Mouse (Mus musculus): ENCODE measurements around the gene C1qb. TPM values are rescaled to one million over a fixed set of nuclear protein-coding genes. Genes with fewer than 3 reads are reported as not detected.

The C1qb gene
- polyA plus RNA-seq, 1 experiment from 2014 or later, result 48.6 TPM

DNA sequence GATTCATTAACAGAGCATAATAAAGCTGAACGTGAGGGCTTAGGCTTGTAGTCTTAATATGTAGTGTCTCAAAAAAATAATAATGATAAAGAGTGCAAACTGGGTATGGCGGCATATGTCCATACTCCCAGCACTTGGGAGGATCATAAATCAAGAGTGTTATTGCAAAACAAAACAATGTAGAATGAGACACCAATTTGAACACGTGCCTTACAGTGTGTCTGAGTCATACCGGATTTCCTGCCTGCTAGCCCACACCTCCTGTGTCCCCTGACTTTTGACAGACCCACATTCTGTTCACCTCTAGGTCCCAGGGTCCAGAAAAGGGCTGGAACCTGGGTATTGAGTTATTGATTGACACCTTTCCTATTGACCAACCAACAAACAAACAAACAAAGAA, 44.0 kb downstream of the C1qb start:
- Histone ChIP-seq H3K36me3 (replicated peaks; ENCODE audit: control insufficient read depth, insufficient read depth) (no peaks in the 10 kb centered on the region), H3K27me3 (ENCODE audit: control insufficient read depth, insufficient read depth, low read length) (no peaks in the 10 kb centered on the region), H3K4me1 (replicated peaks; ENCODE audit: control insufficient read depth, insufficient read depth, low read length) (peaks cover 12% of the 10 kb centered on the region), H3K4me2 (replicated peaks) (no peak overlapping the region), H3K4me3 (replicated peaks; ENCODE audit: low read length) (no peak overlapping the region), H3K9ac (no peak overlapping the region), H3K9me3 (ENCODE audit: control insufficient read depth, low read length) (no peaks in the 10 kb centered on the region), H3K27ac (no peak overlapping the region)
- no peak for DNase-seq (ENCODE audit: low spot score)
- WGBS, result 88% methylated on average over 4 of the region's 4 CpGs
- ATAC-seq (ENCODE audit: low FRiP score), result no peak

DNA sequence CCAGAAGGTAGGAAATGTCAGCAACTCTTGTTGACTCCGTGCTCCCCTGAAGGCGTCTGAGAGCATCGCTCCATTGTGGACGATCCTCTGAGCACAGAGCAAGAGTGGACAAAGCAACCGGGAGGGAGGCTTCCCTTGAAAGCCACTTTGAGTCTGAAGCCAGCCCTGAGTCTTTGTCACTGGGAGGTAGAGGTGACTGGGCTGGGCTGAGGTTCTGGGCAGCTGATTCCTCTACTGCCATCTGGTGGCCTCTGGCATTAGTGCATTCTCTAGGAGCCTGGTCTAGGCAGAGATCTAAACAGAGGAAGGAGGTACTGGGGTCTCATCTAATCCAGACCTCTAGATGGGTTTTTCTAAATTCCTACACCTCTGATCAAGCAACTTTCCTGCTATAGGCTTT, 44.9 kb downstream of the C1qb start:
- H3K27me3 ChIP-seq (ENCODE audit: control insufficient read depth, insufficient read depth, low read length), result no peaks in the 10 kb centered on the region
- no peak overlapping the region for H3K9ac ChIP-seq
- no peaks in the 10 kb centered on the region for H3K36me3 ChIP-seq (replicated peaks; ENCODE audit: control insufficient read depth, insufficient read depth)
- ATAC-seq (ENCODE audit: low FRiP score) (peak; percentile 62; the same call in 1 of the 2 replicates), DNase-seq (ENCODE audit: low spot score) (peak; percentile 95)
- H3K9me3 ChIP-seq (ENCODE audit: control insufficient read depth, low read length), result no peaks in the 10 kb centered on the region
- WGBS, result 3% methylated on average over 5 of the region's 5 CpGs
- no peak overlapping the region for H3K4me2 ChIP-seq (replicated peaks)
- H3K27ac ChIP-seq, result no peak overlapping the region
- H3K4me1 ChIP-seq (replicated peaks; ENCODE audit: control insufficient read depth, insufficient read depth, low read length), result peaks cover 20% of the 10 kb centered on the region
- H3K4me3 ChIP-seq (replicated peaks; ENCODE audit: low read length), result no peak overlapping the region

DNA sequence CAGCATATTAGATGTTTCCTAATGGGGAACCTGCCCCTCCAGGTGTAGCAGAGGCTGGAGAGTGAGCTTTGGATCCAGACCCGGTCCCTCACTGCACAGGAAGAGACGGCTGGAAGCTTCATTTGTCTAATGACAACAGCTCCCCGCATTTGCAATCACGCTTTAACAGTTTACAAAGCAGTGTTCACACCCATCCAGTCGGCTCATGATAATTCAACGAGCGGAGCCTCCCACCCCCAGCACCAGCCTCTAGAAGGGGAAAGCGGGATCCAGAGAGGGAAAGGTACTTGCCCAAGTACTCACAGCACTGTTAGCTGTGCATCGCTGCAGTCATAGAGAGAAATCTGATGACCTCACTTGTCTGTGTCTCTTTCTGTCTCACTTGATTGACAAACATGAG, 47.5 kb downstream of the C1qb start:
- WGBS, result 33% methylated on average over 9 of the region's 9 CpGs
- Histone ChIP-seq H3K36me3 (replicated peaks; ENCODE audit: control insufficient read depth, insufficient read depth) (no peaks in the 10 kb centered on the region), H3K27ac (no peak overlapping the region), H3K9me3 (ENCODE audit: control insufficient read depth, low read length) (no peaks in the 10 kb centered on the region), H3K4me3 (replicated peaks; ENCODE audit: low read length) (no peak overlapping the region), H3K4me1 (replicated peaks; ENCODE audit: control insufficient read depth, insufficient read depth, low read length) (peaks cover 34% of the 10 kb centered on the region), H3K4me2 (replicated peaks) (no peak overlapping the region), H3K9ac (no peak overlapping the region), H3K27me3 (ENCODE audit: control insufficient read depth, insufficient read depth, low read length) (no peaks in the 10 kb centered on the region)
- no peak for DNase-seq (ENCODE audit: low spot score)
- ATAC-seq (ENCODE audit: low FRiP score), result no peak

DNA sequence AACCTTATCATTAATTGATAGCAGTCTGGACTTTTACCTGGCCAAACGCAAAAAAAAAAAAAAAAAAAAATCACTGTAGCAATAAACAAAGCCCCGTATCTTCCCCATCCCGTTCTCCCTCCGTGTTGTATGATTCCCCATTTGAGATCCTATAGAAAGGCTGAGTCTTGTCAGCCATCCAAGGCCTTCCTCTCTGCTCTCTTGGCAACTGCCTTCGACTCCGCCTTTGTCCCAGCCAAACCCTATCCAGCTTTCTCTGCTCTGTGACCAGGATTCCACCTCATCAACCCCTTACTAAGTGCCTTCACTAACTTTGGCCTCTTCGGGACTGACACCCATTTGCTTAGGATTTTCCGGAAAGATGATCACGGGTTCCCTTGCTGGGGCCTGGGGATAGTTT, 48.0 kb downstream of the C1qb start:
- DNase-seq (ENCODE audit: low spot score), result no peak
- Histone ChIP-seq H3K4me1 (replicated peaks; ENCODE audit: control insufficient read depth, insufficient read depth, low read length) (peaks cover 38% of the 10 kb centered on the region), H3K27me3 (ENCODE audit: control insufficient read depth, insufficient read depth, low read length) (no peaks in the 10 kb centered on the region), H3K4me3 (replicated peaks; ENCODE audit: low read length) (no peak overlapping the region), H3K36me3 (replicated peaks; ENCODE audit: control insufficient read depth, insufficient read depth) (no peaks in the 10 kb centered on the region), H3K27ac (peak overlapping the region; percentile 100; the same call in 1 of the 2 replicates), H3K9me3 (ENCODE audit: control insufficient read depth, low read length) (no peaks in the 10 kb centered on the region), H3K4me2 (replicated peaks) (no peak overlapping the region), H3K9ac (0 out of 2 replicates have a peak overlapping the region, but pooled peaks have one; percentile 87)
- WGBS, result 58% methylated on average over 9 of the region's 9 CpGs
- no peak for ATAC-seq (ENCODE audit: low FRiP score)

DNA sequence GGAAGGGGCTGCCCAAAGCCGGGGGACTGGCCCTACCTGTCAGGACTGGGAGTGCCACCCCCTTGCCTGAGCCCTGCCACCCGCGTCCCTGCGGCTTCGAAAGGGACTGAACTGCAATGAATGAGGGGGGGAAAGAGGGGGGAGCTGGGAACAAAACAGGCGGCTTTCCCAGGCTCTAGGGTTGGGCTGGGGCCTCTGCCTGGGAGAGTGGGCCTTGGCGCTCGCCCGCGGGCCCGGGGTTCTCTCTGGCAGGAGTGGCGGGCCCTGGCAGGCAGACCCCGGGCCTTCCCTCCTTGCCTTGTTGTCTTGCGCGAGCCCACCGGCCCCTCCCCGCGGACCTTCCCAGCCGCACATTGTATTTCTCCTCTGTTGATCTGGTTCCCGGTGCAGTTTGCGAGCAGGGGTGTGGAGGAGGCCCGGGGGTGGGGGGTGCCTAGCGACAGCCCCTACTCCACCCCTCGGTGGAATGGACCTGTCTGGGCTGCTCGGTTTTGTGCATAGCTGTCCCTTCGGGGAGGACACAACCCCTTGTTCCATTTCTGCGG, 49.5 kb downstream of the C1qb start:
- Histone ChIP-seq H3K9me3 (ENCODE audit: control insufficient read depth, low read length) (no peaks in the 10 kb centered on the region), H3K4me1 (replicated peaks; ENCODE audit: control insufficient read depth, insufficient read depth, low read length) (peaks cover 51% of the 10 kb centered on the region), H3K27me3 (ENCODE audit: control insufficient read depth, insufficient read depth, low read length) (no peaks in the 10 kb centered on the region), H3K4me3 (replicated peaks; ENCODE audit: low read length) (peak overlapping the region; percentile 82), H3K36me3 (replicated peaks; ENCODE audit: control insufficient read depth, insufficient read depth) (no peaks in the 10 kb centered on the region), H3K9ac (peak overlapping the region; percentile 87), H3K27ac (peak overlapping the region; percentile 100), H3K4me2 (replicated peaks) (peak overlapping the region; percentile 93)
- ATAC-seq (ENCODE audit: low FRiP score) (peak; percentile 77), DNase-seq (ENCODE audit: low spot score) (peak; percentile 62)
- WGBS, result under 1% methylated on average over 27 of the region's 27 CpGs

DNA sequence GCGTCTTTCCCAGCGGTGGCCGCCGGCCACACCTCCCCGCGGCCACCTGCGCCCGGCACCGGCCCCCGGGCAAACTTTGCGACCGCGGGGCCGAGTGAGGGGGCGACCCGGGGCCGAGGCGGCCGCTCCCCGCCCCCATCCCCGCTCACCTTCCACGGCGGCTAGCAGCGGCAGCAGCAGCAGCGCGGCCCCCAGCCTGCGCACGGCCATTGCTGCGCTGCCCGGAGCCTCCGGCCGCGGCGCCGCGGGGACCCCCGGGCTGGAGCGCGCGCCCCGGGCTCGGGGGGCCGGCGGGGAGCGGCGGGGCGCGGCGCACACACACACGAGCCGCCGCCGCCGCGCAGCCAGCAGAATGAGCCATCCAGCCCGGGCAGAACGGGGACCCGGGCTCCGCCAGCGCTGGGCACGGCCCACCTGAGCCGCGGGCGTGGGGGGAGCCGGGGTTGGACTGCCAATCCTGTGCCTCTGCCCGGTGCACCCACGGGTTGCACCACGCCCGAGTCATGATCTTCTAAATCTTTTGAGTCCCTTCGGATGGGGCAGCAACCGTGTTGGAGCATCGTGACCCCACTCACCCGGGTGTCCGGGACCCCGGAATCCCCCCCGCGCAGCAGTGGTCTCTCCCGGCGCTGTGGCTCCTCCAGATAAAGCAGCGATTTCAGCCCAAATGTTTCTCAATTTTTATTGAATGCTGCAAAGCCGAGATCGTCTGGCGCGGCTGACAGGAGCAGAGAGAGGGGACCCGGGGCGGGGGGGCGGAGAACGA, 50.2 kb downstream of the C1qb start, which contains the start of gene Ephb2:
Ephb2 (minus strand) TSS at position 368 of the 766 bp plus-strand sequence.
- Histone ChIP-seq H3K27me3 (ENCODE audit: control insufficient read depth, insufficient read depth, low read length) (no peaks in the 10 kb centered on the region), H3K36me3 (replicated peaks; ENCODE audit: control insufficient read depth, insufficient read depth) (no peaks in the 10 kb centered on the region), H3K9ac (peak within 1 kb of the TSS; percentile 87), H3K4me2 (replicated peaks) (peak within 1 kb of the TSS; percentile 93), H3K9me3 (ENCODE audit: control insufficient read depth, low read length) (no peaks in the 10 kb centered on the region), H3K4me3 (replicated peaks; ENCODE audit: low read length) (peak within 1 kb of the TSS; percentile 82), H3K4me1 (replicated peaks; ENCODE audit: control insufficient read depth, insufficient read depth, low read length) (peaks cover 53% of the 10 kb centered on the region), H3K27ac (peak within 1 kb of the TSS; percentile 100)
- peak; percentile 85 for ATAC-seq (ENCODE audit: low FRiP score)
- WGBS, result under 1% methylated on average over 75 of the region's 88 CpGs
- peak; percentile 80 for DNase-seq (ENCODE audit: low spot score)

DNA sequence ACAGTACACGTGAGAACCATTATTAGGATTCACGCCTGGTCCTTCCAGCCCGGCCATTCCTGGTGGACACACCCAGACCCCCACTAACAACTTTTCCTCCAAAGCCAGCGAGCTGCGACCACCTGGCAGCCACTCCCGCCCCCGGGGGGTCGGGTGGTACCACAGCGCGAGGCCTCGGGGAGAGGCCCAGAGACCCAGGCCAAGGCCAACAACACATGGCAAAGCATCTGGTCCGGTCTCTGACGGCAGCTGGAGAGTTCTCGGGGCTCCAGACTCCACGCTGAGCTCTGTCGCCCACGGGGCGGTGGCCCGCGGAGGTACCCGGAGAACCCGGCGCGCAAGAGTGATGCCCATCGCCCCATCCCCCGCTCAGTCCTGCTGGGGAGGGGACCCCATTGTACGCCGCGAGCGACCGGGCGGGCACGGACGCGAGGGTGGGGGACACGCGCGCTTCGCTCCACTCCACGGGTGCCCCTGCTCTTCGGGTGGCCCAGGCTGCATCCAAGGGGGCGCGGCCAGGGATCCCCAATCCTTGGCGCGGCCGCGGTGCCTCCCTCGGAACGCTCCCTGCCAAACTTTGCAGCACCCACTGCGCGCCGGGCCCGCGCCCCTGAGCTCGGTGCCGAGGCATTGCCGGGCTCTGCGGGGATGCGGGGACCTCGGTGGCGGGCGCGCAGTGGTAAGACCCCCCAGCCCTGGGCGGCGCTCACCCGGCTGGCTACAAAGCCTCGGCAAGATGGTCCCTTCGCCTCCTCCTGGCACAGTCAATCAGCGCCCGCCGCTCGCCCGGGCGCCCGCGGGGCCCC, 51.0 kb downstream of the C1qb start:
- ATAC-seq (ENCODE audit: low FRiP score) (peak; percentile 7; the same call in 1 of the 2 replicates), DNase-seq (ENCODE audit: low spot score) (no peak)
- Histone ChIP-seq H3K9me3 (ENCODE audit: control insufficient read depth, low read length) (no peaks in the 10 kb centered on the region), H3K4me1 (replicated peaks; ENCODE audit: control insufficient read depth, insufficient read depth, low read length) (peaks cover 61% of the 10 kb centered on the region), H3K4me3 (replicated peaks; ENCODE audit: low read length) (peak overlapping the region; percentile 82), H3K27ac (peak overlapping the region; percentile 100), H3K9ac (peak overlapping the region; percentile 87), H3K4me2 (replicated peaks) (peak overlapping the region; percentile 93), H3K36me3 (replicated peaks; ENCODE audit: control insufficient read depth, insufficient read depth) (no peaks in the 10 kb centered on the region), H3K27me3 (ENCODE audit: control insufficient read depth, insufficient read depth, low read length) (no peaks in the 10 kb centered on the region)
- WGBS, result under 1% methylated on average over 62 of the region's 76 CpGs

DNA sequence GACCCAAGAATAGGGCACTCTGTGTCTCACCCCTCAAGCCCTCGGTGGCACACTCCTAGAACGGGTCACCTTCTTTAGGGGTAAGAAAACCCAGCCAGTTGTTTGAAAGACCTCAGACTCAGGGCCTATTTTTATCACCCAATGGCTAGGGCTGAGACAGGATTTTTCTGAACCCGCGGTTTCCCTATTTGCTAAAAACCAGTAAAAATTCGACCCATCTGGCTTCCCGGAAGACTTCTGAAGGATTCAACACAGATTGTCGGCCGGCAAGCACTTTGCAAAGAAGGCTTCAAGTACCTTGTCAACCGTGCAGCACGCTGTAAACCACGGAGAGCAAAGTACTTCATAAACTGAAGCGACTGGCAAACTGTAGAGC, 51.6 kb downstream of the C1qb start:
- no peaks in the 10 kb centered on the region for H3K36me3 ChIP-seq (replicated peaks; ENCODE audit: control insufficient read depth, insufficient read depth)
- DNase-seq (ENCODE audit: low spot score) (no peak), ATAC-seq (ENCODE audit: low FRiP score) (no peak)
- no peaks in the 10 kb centered on the region for H3K27me3 ChIP-seq (ENCODE audit: control insufficient read depth, insufficient read depth, low read length)
- peak overlapping the region; percentile 93 for H3K4me2 ChIP-seq (replicated peaks)
- no peak overlapping the region for H3K27ac ChIP-seq
- H3K9me3 ChIP-seq (ENCODE audit: control insufficient read depth, low read length), result no peaks in the 10 kb centered on the region
- H3K9ac ChIP-seq, result peak overlapping the region; percentile 87
- H3K4me1 ChIP-seq (replicated peaks; ENCODE audit: control insufficient read depth, insufficient read depth, low read length), result peaks cover 67% of the 10 kb centered on the region
- 11% methylated on average over 12 of the region's 12 CpGs for WGBS
- H3K4me3 ChIP-seq (replicated peaks; ENCODE audit: low read length), result peak overlapping the region; percentile 82

Data from hindbrain, embryonic 14.5 days (tissue).